Mouse (Mus musculus) kidney, embryonic 15.5 days (tissue): Measurements from ENCODE around the gene Gm17364. TPM values are rescaled to one million over a fixed set of nuclear protein-coding genes. Genes with fewer than 3 reads are reported as not detected.
A peak's percentile ranks its signal among the peaks of the same experiment; 100 is the strongest.
"Not testable (repeated sequence)": the region's sequence is repeated elsewhere in the genome, so short reads cannot be mapped to it uniquely, and the experiment has no call there.

ENCODE experiments used
- ATAC-seq: fragments of 200-750 bp; cut with Nextera tagmentation; replicated peaks from 2 replicates; pipeline ENCODE4 v1.8.0; 2017; ENCODE audit warnings: moderate TSS enrichment; ENCODE audit not compliant: low FRiP score
- H3K27ac ChIP-seq: fragments of 300-500 bp; sonication (generic); 2 replicates; pipeline ENCODE4 v1.5.1; 2015; ENCODE audit warnings: mild to moderate bottlenecking, inconsistent platforms
- H3K27me3 ChIP-seq: fragments of 300-500 bp; sonication (generic); 2 replicates; pipeline ENCODE4 v1.6.1; 2015; ENCODE audit warnings: inconsistent platforms
- H3K36me3 ChIP-seq: fragments of 300-500 bp; sonication (generic); 2 replicates; pipeline ENCODE4 v1.6.1; 2015; ENCODE audit warnings: inconsistent platforms
- H3K4me1 ChIP-seq: fragments of 300-500 bp; sonication (generic); 2 replicates; pipeline ENCODE4 v1.6.1; 2015; ENCODE audit warnings: inconsistent platforms
- H3K4me2 ChIP-seq: fragments of 300-500 bp; sonication (generic); 2 replicates; pipeline ENCODE4 v1.6.1; 2015; ENCODE audit warnings: moderate library complexity, mild to moderate bottlenecking, inconsistent platforms
- H3K4me3 ChIP-seq: fragments of 300-500 bp; sonication (generic); replicated peaks from 2 replicates; pipeline ENCODE4 v1.5.1; 2015; ENCODE audit warnings: mild to moderate bottlenecking, inconsistent platforms
- H3K9ac ChIP-seq: fragments of 300-500 bp; sonication (generic); 2 replicates; pipeline ENCODE4 v1.6.1; 2015; ENCODE audit warnings: mild to moderate bottlenecking, inconsistent platforms
- H3K9me3 ChIP-seq: fragments of 300-500 bp; sonication (generic); replicated peaks from 2 replicates; pipeline ENCODE4 v1.6.1; 2016; ENCODE audit warnings: inconsistent platforms
- WGBS: fragments of 180-500 bp; shearing (Covaris S2); methylation state at CpG from one replicate; pipeline ENCODE4 v1.1.7; 2015; ENCODE audit warnings: mixed read lengths; 5-methylcytosine and 5-hydroxymethylcytosine counted together
- polyA plus RNA-seq: library from polyadenylated mRNA; unstranded; fragments of >200 nt; fragmentation: Nextera tagmentation; extraction: Ambion mirVana; gene quantifications from 2 replicates; pipeline ENCODE4 v1.2.1, GENCODE M21; 2015

Gm17364 gene
- polyA plus RNA-seq, 1 experiment from 2014 or later: not detected

DNA sequence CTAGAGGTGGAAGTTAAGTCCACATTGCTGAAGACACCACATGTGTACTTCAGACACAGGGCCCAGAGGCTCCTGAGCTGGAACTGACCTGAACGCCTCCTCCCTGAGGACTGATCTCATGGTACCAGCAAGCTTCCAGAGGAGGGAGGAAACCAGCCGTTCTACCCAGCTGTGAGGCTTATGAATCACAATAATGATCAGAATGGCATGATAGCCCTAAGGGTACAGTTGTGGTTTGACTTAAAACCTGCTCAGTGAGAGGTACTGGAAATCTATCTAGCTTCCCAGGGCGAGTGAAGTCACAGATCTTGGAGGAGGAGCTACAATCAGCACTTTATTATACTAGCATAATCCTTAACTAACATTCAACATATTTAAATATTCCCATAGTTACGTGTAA, 11.7 kb upstream of the Gm17364 start:
- H3K27me3 ChIP-seq: no peaks in the 10 kb centered on the region
- no peaks in the 10 kb centered on the region for H3K4me1 ChIP-seq
- no peaks in the 10 kb centered on the region for H3K36me3 ChIP-seq
- WGBS: 71% methylated on average over 4 of the region's 4 CpGs
- no peak overlapping the region for H3K4me3 ChIP-seq
- no peak overlapping the region for H3K9ac ChIP-seq
- no peak for ATAC-seq
- no peak overlapping the region for H3K27ac ChIP-seq
- H3K4me2 ChIP-seq: no peak overlapping the region
- H3K9me3 ChIP-seq: no peaks in the 10 kb centered on the region

DNA sequence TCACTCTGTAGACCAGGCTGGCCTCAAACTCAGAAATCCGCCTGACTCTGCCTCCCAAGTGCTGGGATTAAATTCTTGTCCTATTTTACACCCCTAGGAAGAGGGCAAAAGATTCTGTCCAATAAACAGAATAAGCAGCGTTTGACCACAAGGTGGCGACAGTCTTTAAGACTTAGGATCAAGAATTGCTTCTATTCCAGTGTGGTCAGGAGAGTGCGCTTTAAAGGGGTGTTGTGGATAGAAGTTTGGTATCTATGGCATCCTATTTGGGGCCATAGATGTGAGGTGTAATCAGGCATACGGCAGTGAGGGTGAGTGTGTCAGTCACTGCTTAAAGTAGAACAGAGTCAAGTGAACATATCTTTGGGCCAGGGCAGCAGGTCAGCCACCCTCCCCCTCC, 9.5 kb upstream of the Gm17364 start:
- Histone ChIP-seq H3K4me3 (no peak overlapping the region), H3K4me1 (no peaks in the 10 kb centered on the region), H3K9me3 (no peaks in the 10 kb centered on the region)

DNA sequence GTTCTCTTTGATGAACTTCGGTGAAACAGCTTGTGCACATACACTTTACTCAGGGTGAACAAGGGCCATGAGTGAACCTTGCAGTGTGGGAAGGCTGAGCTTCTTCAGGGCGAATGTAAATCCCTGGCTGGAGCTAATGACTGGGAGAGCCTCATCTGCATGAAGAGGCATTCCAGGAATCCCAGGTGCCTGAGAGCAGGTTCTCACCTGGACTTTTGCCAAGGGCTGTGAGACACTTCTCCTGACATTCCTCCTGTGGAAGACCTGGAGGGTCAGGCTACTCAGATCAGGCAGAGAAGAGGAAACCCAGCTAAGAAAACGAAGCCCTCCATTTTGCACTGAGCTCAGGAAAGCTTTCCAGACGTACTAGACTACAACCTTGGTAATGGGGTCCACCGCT, 6.9 kb upstream of the Gm17364 start:
- no peak overlapping the region for H3K27ac ChIP-seq
- H3K4me2 ChIP-seq: no peak overlapping the region
- no peaks in the 10 kb centered on the region for H3K27me3 ChIP-seq
- H3K9ac ChIP-seq: no peak overlapping the region
- H3K4me1 ChIP-seq: no peaks in the 10 kb centered on the region
- no peak overlapping the region for H3K4me3 ChIP-seq
- H3K36me3 ChIP-seq: no peaks in the 10 kb centered on the region
- no peak for ATAC-seq
- WGBS: 71% methylated on average over 5 of the region's 5 CpGs
- H3K9me3 ChIP-seq: 0 out of 2 replicates have a peak, but pooled peaks cover 3% of the 10 kb centered on the region

More for the DNA sequence above, 9.5 kb upstream of the Gm17364 start:
- Histone ChIP-seq H3K4me2 (no peak overlapping the region), H3K27me3 (no peaks in the 10 kb centered on the region), H3K9ac (no peak overlapping the region), H3K27ac (no peak overlapping the region), H3K36me3 (no peaks in the 10 kb centered on the region)
- 27% methylated on average over 5 of the region's 5 CpGs for whole genome bisulfite sequencing
- ATAC-seq: no peak; the same call in 1 of the 2 replicates

DNA sequence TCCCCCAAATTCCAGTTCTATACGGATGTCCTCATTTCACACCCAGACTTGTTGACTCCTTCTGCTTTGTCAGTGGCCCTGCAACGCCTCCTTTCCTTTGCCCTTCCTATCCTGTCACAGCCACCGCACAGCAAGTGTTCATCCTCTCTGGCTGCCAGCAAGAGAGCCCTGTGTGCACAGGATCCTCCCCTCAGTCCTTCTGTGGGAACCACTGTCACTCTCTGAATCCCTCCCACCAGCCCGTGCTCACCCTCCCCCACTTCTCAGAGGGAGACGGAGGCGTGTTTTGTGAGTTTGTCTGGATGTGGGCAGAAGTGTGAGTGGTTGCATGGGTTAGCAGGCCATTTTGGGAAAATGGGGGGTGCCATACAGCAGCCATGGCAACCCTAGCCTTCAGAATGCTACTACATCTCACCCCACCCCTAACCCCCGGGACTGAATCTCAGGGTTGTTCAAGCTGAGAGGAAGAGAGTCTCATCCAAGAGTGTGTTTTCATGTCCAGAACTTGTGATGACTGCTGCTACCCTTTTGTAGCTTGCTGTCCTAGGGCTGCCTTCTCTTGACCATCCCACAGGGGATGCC, 5.9 kb downstream of the Gm17364 start:
- Histone ChIP-seq H3K4me1 (peaks cover 6% of the 10 kb centered on the region), H3K4me3 (no peak overlapping the region), H3K9ac (no peak overlapping the region), H3K36me3 (peaks cover 5% of the 10 kb centered on the region; the same call in 1 of the 2 replicates), H3K9me3 (no peaks in the 10 kb centered on the region), H3K4me2 (no peak overlapping the region), H3K27ac (no peak overlapping the region), H3K27me3 (no peaks in the 10 kb centered on the region)
- peak; percentile 70 for ATAC-seq
- 26% methylated on average over 7 of the region's 7 CpGs for WGBS

DNA sequence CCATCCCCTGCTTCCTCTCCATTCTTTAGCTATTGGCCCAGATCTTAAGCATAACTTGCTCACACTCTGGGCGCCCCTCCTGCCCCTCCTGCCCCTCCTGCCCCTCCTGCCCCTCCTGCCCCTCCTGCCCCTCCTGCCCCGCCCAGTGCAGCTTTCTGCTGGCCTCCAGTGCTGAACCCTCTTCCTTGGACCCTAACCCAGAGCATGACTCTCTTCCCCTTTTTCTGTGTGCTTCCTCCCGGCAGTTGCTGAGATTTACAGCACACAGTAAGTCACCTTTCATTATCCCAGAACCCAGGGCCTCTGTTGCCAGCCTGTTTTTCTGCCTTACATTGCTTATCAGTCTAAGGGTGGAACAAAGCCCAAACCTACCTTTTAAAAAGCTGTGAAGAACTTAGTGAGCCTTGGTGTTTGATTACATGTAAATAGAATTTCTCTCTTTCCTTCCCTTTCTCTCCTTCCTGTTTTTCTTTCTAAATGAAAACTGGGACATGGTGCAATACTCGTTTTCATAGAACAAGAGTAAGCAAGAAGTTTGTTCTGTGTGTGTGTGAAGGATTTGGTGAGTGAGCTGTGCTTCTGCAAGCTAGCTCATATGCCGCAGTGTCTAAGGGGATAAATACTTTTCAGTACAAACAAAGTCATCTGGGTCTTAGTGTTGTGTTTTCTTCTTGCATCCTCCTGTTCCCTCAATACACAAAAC, 10.3 kb downstream of the Gm17364 start:
- Histone ChIP-seq H3K27ac (no peak overlapping the region), H3K27me3 (no peaks in the 10 kb centered on the region), H3K4me3 (no peak overlapping the region), H3K9me3 (no peaks in the 10 kb centered on the region), H3K4me1 (peaks cover 6% of the 10 kb centered on the region), H3K36me3 (no peaks in the 10 kb centered on the region), H3K9ac (no peak overlapping the region), H3K4me2 (no peak overlapping the region)
- WGBS: 61% methylated on average over 5 of the region's 5 CpGs
- no peak for ATAC-seq

DNA sequence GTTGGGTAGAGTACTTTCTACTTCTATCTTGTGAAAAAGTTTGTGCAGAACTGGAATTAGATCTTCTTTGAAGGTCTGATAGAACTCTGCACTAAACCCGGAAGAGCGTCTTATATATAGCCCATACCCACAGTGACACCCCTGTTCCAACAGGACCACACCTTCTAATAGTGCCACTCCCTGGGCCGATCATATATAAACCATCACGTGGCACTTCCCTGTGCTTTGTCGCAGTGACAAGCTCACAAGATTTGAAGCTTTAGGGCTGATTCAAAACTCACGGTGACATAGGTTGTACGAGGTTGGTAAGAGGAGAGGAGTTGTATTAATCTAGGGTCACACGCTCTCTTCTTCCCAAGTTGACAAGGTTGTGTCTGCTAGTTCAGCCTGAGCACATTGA, 12.2 kb downstream of the Gm17364 start:
- not testable (repeated sequence) for H3K36me3 ChIP-seq, H3K27me3 ChIP-seq, H3K4me1 ChIP-seq, H3K9me3 ChIP-seq, H3K9ac ChIP-seq, H3K4me3 ChIP-seq, H3K4me2 ChIP-seq, ATAC-seq, H3K27ac ChIP-seq
- WGBS: 93% methylated on average over 8 of the region's 8 CpGs

DNA sequence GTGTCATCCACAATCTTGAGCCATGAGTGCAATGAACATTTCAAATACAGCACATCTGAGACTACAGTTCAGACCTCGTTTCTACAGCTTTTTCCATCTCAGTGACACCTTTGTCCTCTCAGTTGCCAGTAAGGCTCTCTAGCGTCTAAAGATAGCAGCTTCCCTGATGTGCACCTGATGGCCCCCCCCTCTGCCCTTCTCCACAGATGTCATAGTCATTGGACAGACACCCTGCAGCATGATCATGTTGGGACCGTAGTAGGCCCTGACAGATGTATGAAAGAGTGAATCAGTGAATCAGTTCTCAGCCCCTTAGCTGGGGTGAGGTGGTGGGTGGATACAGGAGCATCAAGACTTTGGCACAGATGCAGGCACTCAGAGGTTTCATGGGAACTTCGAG, 15.9 kb downstream of the Gm17364 start:
- no peaks in the 10 kb centered on the region for H3K9me3 ChIP-seq
- H3K4me3 ChIP-seq: no peak overlapping the region
- H3K27me3 ChIP-seq: no peaks in the 10 kb centered on the region
- no peak for ATAC-seq
- H3K27ac ChIP-seq: no peak overlapping the region
- H3K36me3 ChIP-seq: no peaks in the 10 kb centered on the region
- WGBS: 89% methylated on average over 4 of the region's 4 CpGs
- H3K4me1 ChIP-seq: no peaks in the 10 kb centered on the region
- no peak overlapping the region for H3K4me2 ChIP-seq
- no peak overlapping the region for H3K9ac ChIP-seq

DNA sequence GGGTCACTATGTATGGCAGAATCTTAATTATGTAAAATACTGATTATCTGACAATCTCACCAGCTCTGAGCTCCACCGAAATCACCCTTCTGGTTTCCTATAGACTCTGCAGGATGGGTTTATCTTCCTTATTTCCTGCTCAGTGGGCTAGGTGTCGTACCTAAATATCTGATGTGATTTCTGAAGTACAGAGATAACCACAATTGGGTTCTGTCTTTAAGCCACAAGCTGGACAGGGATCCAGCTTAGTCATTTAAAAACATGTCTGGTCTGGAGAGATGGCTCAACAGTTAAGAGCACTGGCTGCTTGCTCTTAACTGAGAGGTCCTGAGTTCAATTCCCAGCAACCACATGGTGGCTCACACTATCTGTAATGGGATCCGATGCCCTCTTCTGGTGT, 16.8 kb downstream of the Gm17364 start:
- no peaks in the 10 kb centered on the region for H3K9me3 ChIP-seq
- H3K4me1 ChIP-seq: peaks cover 4% of the 10 kb centered on the region
- H3K27ac ChIP-seq: no peak overlapping the region
- no peaks in the 10 kb centered on the region for H3K27me3 ChIP-seq
- ATAC-seq: no peak
- H3K4me3 ChIP-seq: no peak overlapping the region
- 85% methylated on average over 3 of the region's 3 CpGs for WGBS
- no peak overlapping the region for H3K9ac ChIP-seq
- no peaks in the 10 kb centered on the region for H3K36me3 ChIP-seq
- H3K4me2 ChIP-seq: no peak overlapping the region

DNA sequence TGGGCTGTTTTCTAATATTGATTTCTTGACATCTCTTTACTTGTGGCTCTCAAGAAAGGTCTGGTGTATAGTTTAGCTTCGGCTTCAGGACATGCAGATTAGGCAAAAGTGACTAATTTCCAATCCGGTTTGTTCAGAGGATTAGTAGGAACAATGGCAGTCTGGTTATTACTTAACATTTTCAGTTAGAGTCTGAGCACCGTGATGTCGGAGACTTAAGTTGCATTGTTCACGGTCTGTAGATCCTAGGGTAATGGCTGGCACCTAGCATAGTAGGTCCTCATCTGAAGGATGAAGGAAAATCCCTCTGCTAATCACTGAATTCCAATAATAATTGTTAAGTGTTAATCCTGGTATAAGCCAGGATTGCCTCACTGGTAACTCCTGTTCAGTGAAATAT, 17.7 kb downstream of the Gm17364 start:
- H3K4me2 ChIP-seq: no peak overlapping the region
- H3K27ac ChIP-seq: no peak overlapping the region
- no peaks in the 10 kb centered on the region for H3K9me3 ChIP-seq
- H3K9ac ChIP-seq: no peak overlapping the region
- no peak for ATAC-seq
- H3K27me3 ChIP-seq: no peaks in the 10 kb centered on the region
- H3K36me3 ChIP-seq: no peaks in the 10 kb centered on the region
- 88% methylated on average over 5 of the region's 5 CpGs for WGBS
- H3K4me1 ChIP-seq: peaks cover 11% of the 10 kb centered on the region
- H3K4me3 ChIP-seq: no peak overlapping the region

DNA sequence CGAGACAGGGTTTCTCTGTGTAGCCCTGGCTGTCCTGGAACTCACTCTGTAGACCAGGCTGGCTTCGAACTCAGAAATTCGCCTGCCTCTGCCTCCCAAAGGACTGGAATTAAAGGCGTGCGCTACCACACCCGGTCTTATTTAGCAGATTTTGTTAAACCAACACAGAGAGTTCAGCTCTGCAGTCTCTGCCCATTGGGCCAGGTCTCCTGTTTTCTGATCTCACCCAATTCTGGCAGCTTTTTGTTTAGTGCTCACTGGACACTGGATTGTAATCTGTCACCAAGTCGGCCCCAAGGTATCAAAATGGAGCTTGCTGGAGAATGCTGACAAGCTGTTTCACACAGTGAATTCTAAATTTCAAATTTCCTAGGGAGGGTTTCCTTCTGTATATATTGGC, 21.0 kb downstream of the Gm17364 start:
- no peak overlapping the region for H3K4me2 ChIP-seq
- 93% methylated on average over 7 of the region's 7 CpGs for WGBS
- no peaks in the 10 kb centered on the region for H3K9me3 ChIP-seq
- no peak for ATAC-seq
- no peaks in the 10 kb centered on the region for H3K36me3 ChIP-seq
- peaks cover 22% of the 10 kb centered on the region for H3K4me1 ChIP-seq
- no peaks in the 10 kb centered on the region for H3K27me3 ChIP-seq
- H3K4me3 ChIP-seq: no peak overlapping the region
- no peak overlapping the region for H3K27ac ChIP-seq
- no peak overlapping the region for H3K9ac ChIP-seq

DNA sequence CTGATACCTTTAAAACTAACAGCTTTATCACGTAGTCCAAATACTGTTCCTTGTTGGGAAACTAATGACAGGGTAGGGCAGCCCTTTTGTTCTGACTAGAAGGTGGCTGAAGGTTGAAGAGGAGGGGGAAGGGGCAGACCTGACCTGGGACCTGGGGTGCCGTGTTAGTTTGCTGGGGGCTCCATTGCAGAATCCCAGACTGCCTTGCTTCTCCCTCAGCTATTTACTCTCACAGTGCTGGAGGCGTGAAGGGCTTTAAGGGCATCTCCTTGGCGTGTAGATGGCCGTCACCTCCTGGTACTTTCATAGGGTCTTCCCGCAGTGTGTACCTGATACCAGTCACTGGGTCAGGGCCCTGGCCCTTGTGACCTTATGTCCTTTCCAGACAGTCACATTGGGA, 21.6 kb downstream of the Gm17364 start:
- H3K27ac ChIP-seq: 0 out of 2 replicates have a peak overlapping the region, but pooled peaks have one; percentile 1
- no peaks in the 10 kb centered on the region for H3K9me3 ChIP-seq
- peaks cover 22% of the 10 kb centered on the region for H3K4me1 ChIP-seq
- H3K4me2 ChIP-seq: no peak overlapping the region
- H3K36me3 ChIP-seq: no peaks in the 10 kb centered on the region
- H3K27me3 ChIP-seq: no peaks in the 10 kb centered on the region
- H3K9ac ChIP-seq: no peak overlapping the region
- ATAC-seq: no peak
- no peak overlapping the region for H3K4me3 ChIP-seq
- WGBS: 72% methylated on average over 6 of the region's 6 CpGs

DNA sequence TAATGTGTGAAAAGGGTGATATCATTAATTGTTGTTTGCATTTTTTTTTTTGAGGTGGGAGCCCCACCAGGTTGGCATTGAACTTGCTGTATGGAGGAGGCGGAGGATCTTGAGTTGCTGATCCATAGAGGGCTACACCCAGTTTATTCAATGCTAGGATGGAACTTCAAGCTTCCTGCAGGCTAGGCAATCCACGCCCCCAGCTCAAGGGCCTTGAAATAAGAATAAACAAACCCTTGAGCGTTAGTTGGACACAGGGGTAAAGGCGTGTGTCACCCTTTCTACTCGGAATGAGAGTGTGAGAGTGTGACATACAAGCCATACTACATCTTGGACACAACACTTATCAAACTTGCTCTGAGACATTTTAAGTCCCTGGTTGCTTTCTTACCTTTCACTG, 22.1 kb downstream of the Gm17364 start:
- Histone ChIP-seq H3K9ac (no peak overlapping the region), H3K27me3 (no peaks in the 10 kb centered on the region), H3K36me3 (no peaks in the 10 kb centered on the region), H3K4me2 (no peak overlapping the region), H3K4me3 (no peak overlapping the region), H3K4me1 (peaks cover 22% of the 10 kb centered on the region), H3K9me3 (no peaks in the 10 kb centered on the region), H3K27ac (0 out of 2 replicates have a peak overlapping the region, but pooled peaks have one; percentile 1)
- no peak for ATAC-seq
- 56% methylated on average over 5 of the region's 5 CpGs for WGBS

DNA sequence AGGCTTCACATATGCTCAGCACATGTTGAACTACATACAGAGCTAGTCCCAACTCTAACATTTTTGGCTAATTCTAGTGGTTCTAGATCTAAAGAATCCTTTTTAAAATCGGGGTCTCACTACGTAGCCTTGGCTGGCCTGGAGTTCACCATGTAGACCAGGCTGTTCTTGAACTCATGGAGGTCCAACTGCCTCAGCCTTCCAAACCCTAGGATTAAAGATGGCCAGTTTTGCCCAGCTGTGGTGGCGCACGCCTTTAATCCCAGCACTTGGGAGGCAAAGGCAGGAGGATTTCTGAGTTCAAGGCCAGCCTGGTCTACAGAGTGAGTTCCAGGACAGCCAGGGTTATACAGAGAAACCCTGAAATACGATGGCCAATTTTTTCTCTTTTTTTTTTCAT, 22.5 kb downstream of the Gm17364 start:
- H3K27ac ChIP-seq, H3K4me3 ChIP-seq, H3K27me3 ChIP-seq, H3K9me3 ChIP-seq, H3K36me3 ChIP-seq, ATAC-seq, H3K9ac ChIP-seq: not testable (repeated sequence)
- WGBS: 95% methylated on average over 5 of the region's 5 CpGs
- H3K4me1 ChIP-seq: peaks cover 22% of the 10 kb centered on the region
- H3K4me2 ChIP-seq: peak overlapping the region; percentile 87
